Mouse (Mus musculus): ENCODE measurements around the gene Cth. TPM values are rescaled to one million over a fixed set of nuclear protein-coding genes. Genes with fewer than 3 reads are reported as not detected.

Cth gene
- total RNA-seq, 2 experiments from 2014 or later, result 9.2 to 9.6 TPM

DNA sequence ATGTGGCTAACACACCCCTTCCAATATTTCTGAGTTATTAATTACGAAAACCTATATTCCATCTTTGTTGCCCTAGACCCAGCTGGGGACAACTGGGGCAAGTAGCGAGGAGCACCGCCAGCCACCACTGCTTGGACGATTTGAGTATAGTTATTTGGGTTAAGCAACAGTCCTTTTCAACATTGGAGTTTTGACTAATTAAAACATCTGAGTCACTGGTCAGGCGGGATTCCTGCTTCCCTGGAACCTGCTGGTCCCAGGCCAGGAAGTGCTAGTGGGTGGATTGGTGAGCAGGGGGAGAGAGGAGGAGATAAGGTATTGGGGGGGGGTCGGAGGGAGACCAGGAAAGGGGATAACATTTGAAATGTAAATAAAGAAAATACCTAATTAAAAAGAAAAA is 59.4 kb downstream of the Cth start:
- intact Hi-C loops (cut with DNase I), result no loop called here
- no peak for DNase-seq (ENCODE audit: extremely low spot score in 1 of 2, low spot score in 2 of 2)

DNA sequence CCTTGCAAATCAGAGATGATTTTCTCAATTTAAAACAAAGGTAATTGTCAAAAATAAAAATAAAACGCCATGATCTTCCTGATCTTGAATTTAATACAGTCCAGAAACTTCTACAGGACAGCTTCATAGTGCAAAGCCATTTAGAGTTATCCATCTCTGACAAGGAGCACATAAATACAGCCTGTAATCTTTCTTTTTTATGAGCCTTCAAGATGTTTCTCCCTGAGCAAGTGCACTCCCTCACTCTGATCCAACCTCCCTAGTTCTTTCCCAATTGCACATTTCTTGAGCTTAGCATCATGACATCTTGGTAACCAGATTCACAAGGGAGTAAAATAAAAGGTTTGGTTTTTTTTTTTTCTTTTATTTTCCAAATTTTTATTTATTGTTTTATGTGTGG is 72.1 kb downstream of the Cth start:
- intact Hi-C loops (cut with DNase I), result no loop called here
- no peak for DNase-seq (ENCODE audit: extremely low spot score in 1 of 2, low spot score in 2 of 2)

- DNase-seq (ENCODE audit: extremely low spot score in 1 of 2, low spot score in 2 of 2), result no peak
- intact Hi-C loops (cut with DNase I), result no loop called here
These were observed 76.4 kb downstream of the Cth start for GRCm38 (mm10) chr3:157848503-157848902.

DNA sequence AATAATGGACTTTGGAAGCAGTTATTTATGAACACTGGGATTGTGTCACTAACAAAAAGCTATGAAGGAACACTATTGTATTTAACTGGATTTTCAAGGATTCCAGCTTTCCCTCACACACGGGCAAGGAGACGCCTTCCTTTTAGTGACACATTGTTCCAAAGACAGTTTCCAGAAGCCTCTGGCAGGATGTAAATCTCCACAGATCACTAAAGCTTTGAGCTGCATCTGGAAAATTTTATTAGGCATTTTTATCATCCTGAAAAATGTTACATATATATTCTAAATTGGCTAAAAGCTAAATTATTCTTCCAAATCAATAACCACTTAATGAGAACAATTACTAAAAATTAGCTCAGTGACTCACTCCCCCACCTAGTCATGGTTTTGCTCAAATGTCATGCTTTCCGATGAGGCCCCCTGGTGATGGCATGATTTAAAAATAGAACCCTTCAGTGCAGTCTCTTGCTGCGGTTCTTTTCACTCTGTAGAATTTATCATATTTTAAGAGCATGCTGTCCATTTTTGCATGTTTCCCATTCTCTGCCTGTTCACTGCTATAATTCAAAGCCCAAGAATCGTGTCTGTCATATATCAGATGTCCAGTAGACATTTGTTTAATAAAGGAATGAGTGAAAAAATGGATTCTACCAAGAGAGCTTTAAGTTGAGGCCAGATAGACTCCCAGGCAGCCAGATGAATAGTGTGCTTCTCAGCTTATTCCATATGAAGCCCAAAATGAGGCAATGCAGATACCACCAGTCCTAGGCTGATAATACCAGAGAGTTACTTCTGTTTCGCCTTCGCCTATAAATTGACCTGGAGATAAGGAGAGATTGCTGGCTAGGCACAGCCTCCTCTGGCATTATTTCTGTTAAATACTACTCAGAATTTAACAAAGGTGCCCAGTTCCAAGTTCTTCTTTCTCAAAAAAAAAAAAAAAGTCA is 77.3 kb downstream of the Cth start:
- DNase-seq (ENCODE audit: extremely low spot score in 1 of 2, low spot score in 2 of 2), result no peak
- intact Hi-C loops (cut with DNase I), result no loop called here

Other genes with a start within 250 kb of the Cth start
- 100 to 1,000 TPM; 119 to 125 TPM for gene Ankrd13c, start 22.2 kb upstream of the Cth start, total RNA-seq (2021)
- gene Srsf11, start 111.6 kb upstream of the Cth start, total RNA-seq (2021), result 100 to 1,000 TPM; 166 to 179 TPM
- gene Lrrc40, start 111.6 kb upstream of the Cth start, total RNA-seq (2021), result 10 to 100 TPM; 35.8 to 38.7 TPM